28 mouse cellular contexts compared by ENCODE assay signal in genomic region chr12:73988393-73989008, GRCm38 (mm10). TPM values are rescaled to one million over a fixed set of nuclear protein-coding genes. Genes with fewer than 3 reads are reported as not detected.
"Had no signal": no experiment of that assay in that cellular context is flagged by ENCODE, and none has a peak within 500 bp of the region (broad histone marks: within the 10 kb centered on the region; RNA-seq: fewer than 3 reads in every experiment).

No protein-coding gene starts in this region.

- H3K27me3 ChIP-seq: heart, embryonic 13.5 days; heart, embryonic 15.5 days; intestine, embryonic 15.5 days; limb, embryonic 12.5 days; liver, embryonic 13.5 days had no signal

- DNase-seq: gastrocnemius, postnatal 14 days; gastrocnemius, postnatal 36 days; heart, adult 2 months; heart, postnatal 14 days; heart, postnatal 36 days; kidney, adult 18-20 months; kidney, adult 8-10 months; kidney, postnatal 10 days; kidney, postnatal 25 days; kidney, postnatal 4 days; liver; liver, embryonic 13.5 days had no signal

- ATAC-seq: inflammation-experienced regulatory T-cells, adult 6 months; intestine, embryonic 15.5 days; intestine, postnatal 0 days had no signal

- H3K4me1 ChIP-seq: intestine, embryonic 15.5 days; limb, embryonic 10.5 days; limb, embryonic 12.5 days; liver, embryonic 13.5 days had no signal

- H3K9ac ChIP-seq: heart, embryonic 13.5 days; heart, embryonic 15.5 days; intestine, embryonic 15.5 days; limb, embryonic 12.5 days; liver, embryonic 13.5 days had no signal

- H3K36me3 ChIP-seq: intestine, embryonic 15.5 days had no signal

- H3K4me3 ChIP-seq: heart, adult 2 months; heart, embryonic 13.5 days; heart, embryonic 15.5 days; intestine, embryonic 15.5 days; layer of hippocampus, adult 2 months; left cerebral cortex, adult 2 months; limb, embryonic 10.5 days; limb, embryonic 12.5 days; liver, embryonic 13.5 days had no signal

- H3K9me3 ChIP-seq: heart, embryonic 13.5 days; heart, embryonic 15.5 days; intestine, embryonic 15.5 days; limb, embryonic 10.5 days; limb, embryonic 12.5 days; liver, embryonic 13.5 days had no signal

- H3K4me2 ChIP-seq: heart, embryonic 11.5 days; heart, embryonic 13.5 days; heart, embryonic 15.5 days; intestine, embryonic 15.5 days; limb, embryonic 12.5 days; liver, embryonic 11.5 days; liver, embryonic 13.5 days had no signal

- H3K27ac ChIP-seq: heart, adult 2 months; heart, embryonic 13.5 days; heart, embryonic 15.5 days; intestine, embryonic 15.5 days; layer of hippocampus, adult 2 months; left cerebral cortex, adult 2 months; limb, embryonic 10.5 days; limb, embryonic 12.5 days; liver, embryonic 13.5 days had no signal

RNA-seq across cellular contexts. Expression of gene Syt16, which starts 9.0 kb away (rescaled TPM):
- total RNA-seq: gastrocnemius, adult 18-20 months; gastrocnemius, adult 8-10 months; gastrocnemius, postnatal 14 days; gastrocnemius, postnatal 36 days; heart, adult 2 months; heart, postnatal 14 days; heart, postnatal 36 days; hematopoietic stem cell, adult 5-6 weeks had no signal
- polyA plus RNA-seq: heart, postnatal 0 days; inflammation-experienced regulatory T-cells, adult 6 months had no signal

RNA-seq across cellular contexts. Expression of gene Gm49321, which starts 51.0 kb away (rescaled TPM):
- total RNA-seq: hematopoietic stem cell, adult 5-6 weeks had no signal
- polyA plus RNA-seq: gonadal fat pad, adult 2 months; heart, adult 2 months had no signal
